Mouse (Mus musculus) midbrain, postnatal 0 days (tissue): ENCODE data around the gene Glra2. TPM values are rescaled to one million over a fixed set of nuclear protein-coding genes. Genes with fewer than 3 reads are reported as not detected.
A peak's percentile ranks its signal among the peaks of the same experiment; 100 is the strongest.
"Not testable (repeated sequence)": the region's sequence is repeated elsewhere in the genome, so short reads cannot be mapped to it uniquely, and the experiment has no call there.

Source experiments
- ATAC-seq: fragments of 200-750 bp; cut with Nextera tagmentation; 2 replicates; pipeline ENCODE4 v1.8.0; 2017; ENCODE audit warnings: moderate number of reproducible peaks, mild to moderate bottlenecking, moderate TSS enrichment, moderate library complexity; ENCODE audit not compliant: low FRiP score
- DNase-seq: peaks from one replicate; pipeline ENCODE4 v3.0.0-alpha.2; 2015; ENCODE audit warnings: low spot score
- H3K27ac ChIP-seq: fragments of 300-500 bp; sonication (generic); 2 replicates; pipeline ENCODE4 v1.5.1; 2014; ENCODE audit warnings: low read depth, mild to moderate bottlenecking, low read length, mixed read lengths
- H3K27me3 ChIP-seq: fragments of 300-500 bp; sonication (generic); 2 replicates; pipeline ENCODE4 v1.6.1; 2014; ENCODE audit warnings: low read length, control low read depth, mixed read lengths; ENCODE audit not compliant: insufficient read depth
- H3K36me3 ChIP-seq: fragments of 300-500 bp; sonication (generic); 2 replicates; pipeline ENCODE4 v1.6.1; 2014; ENCODE audit warnings: low read length, control low read depth, mixed read lengths; ENCODE audit not compliant: insufficient read depth
- H3K4me1 ChIP-seq: fragments of 300-500 bp; sonication (generic); 2 replicates; pipeline ENCODE4 v1.6.1; 2014; ENCODE audit warnings: mild to moderate bottlenecking, control low read depth, antibody characterized with exemption, low read length, mixed read lengths; ENCODE audit not compliant: insufficient read depth
- H3K4me2 ChIP-seq: fragments of 300-500 bp; sonication (generic); 2 replicates; pipeline ENCODE4 v1.6.1; 2014; ENCODE audit warnings: low read depth, mild to moderate bottlenecking, low read length, mixed read lengths; ENCODE audit not compliant: poor library complexity, severe bottlenecking
- H3K4me3 ChIP-seq: fragments of 300-500 bp; sonication (generic); 2 replicates; pipeline ENCODE4 v1.5.1; 2014; ENCODE audit warnings: low read depth, mild to moderate bottlenecking, low read length, moderate library complexity
- H3K9ac ChIP-seq: fragments of 300-500 bp; sonication (generic); replicated peaks from 2 replicates; pipeline ENCODE4 v1.6.1; 2014; ENCODE audit warnings: mild to moderate bottlenecking, low read length, moderate library complexity, mixed read lengths; ENCODE audit not compliant: poor library complexity, severe bottlenecking
- H3K9me3 ChIP-seq: fragments of 300-500 bp; sonication (generic); 2 replicates; pipeline ENCODE4 v1.6.1; 2016; ENCODE audit warnings: low read length, control low read depth
- CTCF ChIP-seq: IDR thresholded peaks from 2 replicates; pipeline ENCODE4 v1.5.1; 2016; ENCODE audit warnings: antibody characterized with exemption, mild to moderate bottlenecking
- WGBS: fragments of 180-500 bp; shearing (Covaris S2); extraction: QIAGEN DNeasy Blood & Tissue Kit; methylation state at CpG from one replicate; pipeline ENCODE4 v1.1.7; 2014; 5-methylcytosine and 5-hydroxymethylcytosine counted together
- polyA plus RNA-seq: library from polyadenylated mRNA; unstranded; fragments of >200 nt; fragmentation: Nextera tagmentation; extraction: Ambion mirVana; gene quantifications from 2 replicates; pipeline ENCODE4 v1.2.1, GENCODE M21; 2015
- total RNA-seq: library from RNA; depleted of rRNA; stranded (reverse); fragments of >200 nt; gene quantifications from 2 replicates; pipeline ENCODE4 v1.2.3, GENCODE M21; 2014; rRNA removed

Gene Glra2
- total RNA-seq (92.1 and 93.0 TPM in 2 replicates), polyA plus RNA-seq (47.3 and 56.5 TPM in 2 replicates)

GRCm38 (mm10) chrX:165326939-165327698 lies at the start of gene Glra2:
Gene Glra2 (minus strand): TSS chrX:165327393.
- Histone ChIP-seq H3K27ac (no peak within 1 kb of the TSS), H3K4me3 (peak within 1 kb of the TSS; percentile 39), H3K4me2 (peak within 1 kb of the TSS; percentile 52), H3K4me1 (no peaks in the 10 kb centered on the region), H3K36me3 (no peaks in the 10 kb centered on the region), H3K27me3 (no peaks in the 10 kb centered on the region), H3K9ac (peak within 1 kb of the TSS; percentile 39; the same call in 1 of the 2 replicates), H3K9me3 (no peaks in the 10 kb centered on the region)
- WGBS: 18% methylated on average over 12 of the region's 12 CpGs
- ATAC-seq (no peak; the same call in 1 of the 2 replicates), DNase-seq (peak; percentile 65)
- TF ChIP-seq CTCF: no peak

DNA sequence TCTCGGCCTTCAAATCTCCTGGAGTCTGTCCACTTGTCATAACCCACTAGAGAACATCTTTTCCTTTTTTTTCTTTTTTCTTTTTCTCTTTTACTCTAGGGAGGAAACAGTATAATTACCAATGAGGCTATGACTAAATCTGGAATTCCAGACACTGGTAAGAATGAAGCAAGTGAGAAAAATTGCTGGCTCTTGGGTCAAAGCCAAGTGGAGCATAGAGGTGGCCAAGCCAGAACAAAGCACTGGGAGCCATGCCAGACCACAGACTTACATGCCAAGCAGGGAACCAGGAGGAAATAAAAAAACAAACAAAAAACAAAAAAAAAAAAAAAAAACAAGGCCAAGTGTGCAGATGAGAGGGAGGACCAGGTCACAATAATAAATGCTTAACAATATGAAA lies 35.6 kb upstream of the Glra2 start:
- H3K27me3 ChIP-seq: no peaks in the 10 kb centered on the region
- no peak overlapping the region for H3K4me3 ChIP-seq
- H3K27ac ChIP-seq: no peak overlapping the region
- no peak overlapping the region for H3K4me2 ChIP-seq
- DNase-seq: peak; percentile 35
- H3K9ac ChIP-seq: no peak overlapping the region
- no peaks in the 10 kb centered on the region for H3K4me1 ChIP-seq
- no peak for ATAC-seq
- no peak for TF ChIP-seq CTCF
- 58% methylated on average over 1 of the region's 1 CpGs for WGBS
- H3K36me3 ChIP-seq: no peaks in the 10 kb centered on the region
- no peaks in the 10 kb centered on the region for H3K9me3 ChIP-seq

- no peak for ATAC-seq
- no peaks in the 10 kb centered on the region for H3K36me3 ChIP-seq
- no peak overlapping the region for H3K9ac ChIP-seq
- peak; percentile 8 for DNase-seq
- TF ChIP-seq CTCF: no peak
- whole genome bisulfite sequencing: 86% methylated on average over 5 of the region's 5 CpGs
- no peaks in the 10 kb centered on the region for H3K9me3 ChIP-seq
- no peak overlapping the region for H3K27ac ChIP-seq
- H3K27me3 ChIP-seq: no peaks in the 10 kb centered on the region
- H3K4me3 ChIP-seq: no peak overlapping the region
- no peak overlapping the region for H3K4me2 ChIP-seq
- H3K4me1 ChIP-seq: no peaks in the 10 kb centered on the region
Observed at GRCm38 (mm10) chrX:165344611-165345010, 17.4 kb upstream of the Glra2 start.

DNA sequence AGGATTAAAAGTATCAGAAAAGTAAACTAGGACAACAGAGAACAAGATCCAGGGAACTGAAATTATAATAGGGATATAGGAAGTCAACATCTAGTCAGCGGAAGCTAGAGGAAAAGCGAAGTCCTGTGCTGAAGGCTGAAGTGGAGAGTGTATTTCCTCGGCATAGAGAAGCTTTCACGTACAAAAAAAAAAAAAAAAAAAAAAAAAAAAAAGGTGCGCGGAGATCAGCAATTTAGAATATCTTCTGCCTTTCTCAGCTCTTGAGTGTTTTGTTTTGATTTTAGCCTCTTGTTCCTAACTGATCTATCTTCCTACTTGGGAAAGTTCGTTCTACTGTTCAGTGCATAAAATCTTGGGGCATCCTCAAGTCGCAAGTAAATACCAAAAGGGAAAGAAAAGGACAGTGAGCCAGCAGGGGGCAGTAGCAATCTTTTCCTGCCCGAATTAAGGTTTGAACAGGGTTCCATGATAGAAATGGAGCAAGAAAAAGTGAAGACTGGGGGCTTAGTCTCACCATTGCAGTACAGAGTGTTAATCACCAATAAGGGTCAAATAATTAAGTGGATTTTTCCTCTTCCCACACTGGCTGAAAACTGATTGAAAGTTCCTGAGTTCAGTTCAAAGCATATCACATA lies 623 bp upstream of the Glra2 start:
- Histone ChIP-seq H3K4me3 (peak overlapping the region; percentile 39), H3K27me3 (no peaks in the 10 kb centered on the region), H3K9me3 (no peaks in the 10 kb centered on the region), H3K4me1 (no peaks in the 10 kb centered on the region), H3K27ac (no peak overlapping the region), H3K4me2 (peak overlapping the region; percentile 52), H3K36me3 (no peaks in the 10 kb centered on the region), H3K9ac (no peak overlapping the region)
- DNase-seq: peak; percentile 69
- TF ChIP-seq CTCF: peak; percentile 78
- ATAC-seq: no peak
- WGBS: 14% methylated on average over 9 of the region's 9 CpGs

DNA sequence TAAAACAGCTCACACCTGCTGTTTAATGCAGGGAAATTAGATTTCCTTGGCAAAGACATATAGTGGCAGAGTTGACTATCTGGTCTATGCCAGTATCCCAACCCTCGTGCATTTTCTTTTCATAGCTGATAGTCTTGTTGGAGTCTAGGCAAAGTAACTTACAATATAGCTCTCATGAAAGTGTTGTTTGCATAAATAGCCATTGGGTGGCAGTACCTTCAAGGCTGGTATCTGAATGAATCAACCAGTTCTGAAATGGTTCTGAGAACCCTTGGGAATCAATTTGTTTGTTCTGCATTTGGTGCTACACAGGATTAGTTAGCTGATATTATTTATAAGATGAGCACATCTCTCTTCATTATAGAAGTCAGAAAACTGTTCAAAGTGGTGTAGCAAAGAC lies 133.6 kb downstream of the Glra2 start:
- TF ChIP-seq CTCF: peak; percentile 56
- Histone ChIP-seq H3K9ac (no peak overlapping the region), H3K4me2 (no peak overlapping the region), H3K27me3 (no peaks in the 10 kb centered on the region), H3K27ac (no peak overlapping the region), H3K4me1 (no peaks in the 10 kb centered on the region), H3K9me3 (no peaks in the 10 kb centered on the region), H3K36me3 (no peaks in the 10 kb centered on the region), H3K4me3 (no peak overlapping the region)
- ATAC-seq: no peak
- DNase-seq: peak; percentile 17
- 61% methylated on average over 1 of the region's 1 CpGs for WGBS

DNA sequence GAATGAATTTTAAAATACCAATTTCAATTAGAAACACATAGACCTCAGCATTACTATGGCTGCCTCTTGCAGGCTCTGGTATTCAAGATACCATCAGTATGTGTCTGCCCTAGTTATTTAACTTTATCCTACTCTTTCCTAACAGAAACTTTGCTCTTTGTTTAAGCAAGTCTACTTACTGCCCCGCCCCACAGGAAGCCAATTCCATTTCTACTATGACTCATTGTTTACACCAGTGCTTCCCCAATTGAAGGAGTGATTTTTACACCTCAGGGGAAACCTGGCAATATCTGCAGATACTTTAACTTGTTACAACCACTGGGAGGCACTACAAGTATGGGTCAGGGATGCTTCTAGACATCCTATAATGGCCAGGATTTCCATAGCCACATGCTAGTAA lies 136.0 kb downstream of the Glra2 start:
- H3K9ac ChIP-seq: no peak overlapping the region
- no peak for TF ChIP-seq CTCF
- no peak overlapping the region for H3K27ac ChIP-seq
- no peaks in the 10 kb centered on the region for H3K4me1 ChIP-seq
- H3K4me2 ChIP-seq: no peak overlapping the region
- no peak overlapping the region for H3K4me3 ChIP-seq
- H3K36me3 ChIP-seq: no peaks in the 10 kb centered on the region
- H3K27me3 ChIP-seq: no peaks in the 10 kb centered on the region
- no peak for ATAC-seq
- WGBS: 46% methylated on average over 1 of the region's 1 CpGs
- no peaks in the 10 kb centered on the region for H3K9me3 ChIP-seq
- DNase-seq: no peak

- H3K9ac ChIP-seq, H3K4me2 ChIP-seq, H3K36me3 ChIP-seq, H3K9me3 ChIP-seq, ATAC-seq, DNase-seq, H3K27ac ChIP-seq, H3K4me1 ChIP-seq, H3K27me3 ChIP-seq, H3K4me3 ChIP-seq: not testable (repeated sequence)
- 92% methylated on average over 2 of the region's 2 CpGs for WGBS
Observed at GRCm38 (mm10) chrX:165182948-165183347, 144.2 kb downstream of the Glra2 start.
